Mouse (Mus musculus): ENCODE results near the gene Laptm5. TPM values are rescaled to one million over a fixed set of nuclear protein-coding genes. Genes with fewer than 3 reads are reported as not detected.

Gene Laptm5
- total RNA-seq, 1 experiment from 2014 or later, result 13.6 TPM

- no peak for DNase-seq
Measured at GRCm38 (mm10) chr4:130899782-130900427, 13.0 kb upstream of the Laptm5 start.

GRCm38 (mm10) chr4:130900746-130901145, 12.2 kb upstream of the Laptm5 start:
- no peak for DNase-seq

GRCm38 (mm10) chr4:130902289-130902781, 10.6 kb upstream of the Laptm5 start:
- DNase-seq, result no peak

GRCm38 (mm10) chr4:130905025-130905424, 7.9 kb upstream of the Laptm5 start:
- no peak for DNase-seq

GRCm38 (mm10) chr4:130905882-130906281, 7.0 kb upstream of the Laptm5 start:
- DNase-seq, result no peak

- peak; percentile 66 for DNase-seq
Measured at GRCm38 (mm10) chr4:130906296-130906695, 6.6 kb upstream of the Laptm5 start.

- no peak for DNase-seq
Measured at GRCm38 (mm10) chr4:130907200-130908069, 5.5 kb upstream of the Laptm5 start.

GRCm38 (mm10) chr4:130908133-130908532, 4.8 kb upstream of the Laptm5 start:
- DNase-seq, result no peak

- DNase-seq, result no peak
Measured at GRCm38 (mm10) chr4:130909167-130909874, 3.6 kb upstream of the Laptm5 start.

- no peak for DNase-seq
Measured at GRCm38 (mm10) chr4:130910666-130911065, 2.3 kb upstream of the Laptm5 start.

- no peak for DNase-seq
Measured at GRCm38 (mm10) chr4:130912626-130913025, 299 bp upstream of the Laptm5 start.

GRCm38 (mm10) chr4:130913511-130913910, 586 bp downstream of the Laptm5 start:
- DNase-seq, result no peak

- no peak for DNase-seq
Measured at GRCm38 (mm10) chr4:130914011-130914410, 1.1 kb downstream of the Laptm5 start.

GRCm38 (mm10) chr4:130914527-130914926, 1.6 kb downstream of the Laptm5 start:
- no peak for DNase-seq

- no peak for DNase-seq
Measured at GRCm38 (mm10) chr4:130915006-130915667, 2.2 kb downstream of the Laptm5 start.

GRCm38 (mm10) chr4:130915668-130916035, 2.7 kb downstream of the Laptm5 start:
- DNase-seq, result no peak

GRCm38 (mm10) chr4:130916639-130917038, 3.7 kb downstream of the Laptm5 start:
- no peak for DNase-seq

- no peak for DNase-seq
Measured at GRCm38 (mm10) chr4:130917564-130917963, 4.6 kb downstream of the Laptm5 start.

- DNase-seq, result no peak
Measured at GRCm38 (mm10) chr4:130918805-130919749, 6.2 kb downstream of the Laptm5 start.

GRCm38 (mm10) chr4:130919750-130920356, 6.9 kb downstream of the Laptm5 start:
- DNase-seq, result no peak
